Mouse (Mus musculus) limb, embryonic 13.5 days (tissue): ENCODE results near the gene Rhobtb3. TPM values are rescaled to one million over a fixed set of nuclear protein-coding genes. Genes with fewer than 3 reads are reported as not detected.
A peak's percentile ranks its signal among the peaks of the same experiment; 100 is the strongest.

Experiments used
- ATAC-seq: fragments of 200-750 bp; cut with Nextera tagmentation; 2 replicates; pipeline ENCODE4 v1.8.0; 2017; ENCODE audit warnings: low read depth, moderate number of reproducible peaks, moderate TSS enrichment; ENCODE audit not compliant: low FRiP score
- H3K27ac ChIP-seq: fragments of 300-500 bp; sonication (generic); 2 replicates; pipeline ENCODE4 v1.5.1; 2015; ENCODE audit warnings: inconsistent platforms, mild to moderate bottlenecking, moderate library complexity
- H3K27me3 ChIP-seq: fragments of 300-500 bp; sonication (generic); 2 replicates; pipeline ENCODE4 v1.6.1; 2015; ENCODE audit warnings: mild to moderate bottlenecking, inconsistent platforms
- H3K36me3 ChIP-seq: fragments of 300-500 bp; sonication (generic); 2 replicates; pipeline ENCODE4 v1.6.1; 2015; ENCODE audit warnings: inconsistent platforms, mild to moderate bottlenecking, moderate library complexity
- H3K4me1 ChIP-seq: fragments of 300-500 bp; sonication (generic); 2 replicates; pipeline ENCODE4 v1.6.1; 2015; ENCODE audit warnings: inconsistent platforms
- H3K4me2 ChIP-seq: fragments of 300-500 bp; sonication (generic); replicated peaks from 2 replicates; pipeline ENCODE4 v1.6.1; 2015; ENCODE audit warnings: inconsistent platforms, mild to moderate bottlenecking, moderate library complexity
- H3K4me3 ChIP-seq: fragments of 300-500 bp; sonication (generic); 2 replicates; pipeline ENCODE4 v1.5.1; 2015; ENCODE audit warnings: moderate library complexity, mild to moderate bottlenecking, inconsistent platforms
- H3K9ac ChIP-seq: fragments of 300-500 bp; sonication (generic); 2 replicates; pipeline ENCODE4 v1.6.1; 2015; ENCODE audit warnings: mild to moderate bottlenecking, inconsistent platforms
- H3K9me3 ChIP-seq: fragments of 300-500 bp; sonication (generic); 2 replicates; pipeline ENCODE4 v1.6.1; 2016; ENCODE audit warnings: inconsistent platforms
- WGBS: fragments of 180-500 bp; shearing (Covaris S2); methylation state at CpG from one replicate; pipeline ENCODE4 v1.1.7; 2015; 5-methylcytosine and 5-hydroxymethylcytosine counted together
- polyA plus RNA-seq: library from polyadenylated mRNA; unstranded; fragments of >200 nt; fragmentation: Nextera tagmentation; extraction: Ambion mirVana; gene quantifications from 2 replicates; pipeline ENCODE4 v1.2.1, GENCODE M21; 2015

Rhobtb3 gene
- polyA plus RNA-seq, 1 experiment from 2014 or later = 51.2 TPM

GRCm38 (mm10) chr13:75841950-75842349 is 101.8 kb downstream of the Rhobtb3 start:
- ATAC-seq = no peak
- H3K9ac ChIP-seq = no peak overlapping the region
- H3K4me1 ChIP-seq = peaks cover 29% of the 10 kb centered on the region
- no peak overlapping the region for H3K4me3 ChIP-seq
- WGBS = 78% methylated on average over 3 of the region's 3 CpGs
- no peak overlapping the region for H3K27ac ChIP-seq
- peak overlapping the region; percentile 83 for H3K4me2 ChIP-seq
- no peaks in the 10 kb centered on the region for H3K9me3 ChIP-seq
- H3K36me3 ChIP-seq = no peaks in the 10 kb centered on the region
- no peaks in the 10 kb centered on the region for H3K27me3 ChIP-seq

DNA sequence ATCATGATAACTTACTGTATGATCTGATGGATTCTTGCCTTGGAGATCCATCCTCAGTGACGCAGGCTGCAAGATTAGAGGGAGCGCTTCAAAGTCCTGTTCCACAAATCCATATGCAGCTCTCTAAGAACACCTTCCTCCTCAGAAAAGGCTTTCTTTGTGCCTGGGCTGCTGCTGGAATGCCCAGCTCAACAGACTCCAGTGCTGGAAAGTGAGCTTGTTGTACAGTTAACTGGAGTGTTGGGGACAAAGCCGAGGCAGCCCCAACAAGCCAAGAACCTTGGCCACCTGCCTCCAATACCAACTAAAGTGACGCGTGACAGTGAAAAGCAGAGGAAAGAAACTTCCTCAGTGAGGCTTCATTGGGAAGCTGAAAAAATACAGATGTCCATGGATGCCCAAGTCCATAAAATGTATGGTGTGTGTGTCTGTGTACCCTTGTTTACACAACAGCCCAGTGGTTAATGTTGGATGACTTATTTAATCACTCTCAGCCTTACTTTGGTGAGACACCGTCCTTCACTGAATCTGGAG is 102.9 kb downstream of the Rhobtb3 start:
- H3K4me2 ChIP-seq = peak overlapping the region; percentile 83
- H3K4me3 ChIP-seq = peak overlapping the region; percentile 49
- no peaks in the 10 kb centered on the region for H3K36me3 ChIP-seq
- H3K27me3 ChIP-seq = no peaks in the 10 kb centered on the region
- no peak overlapping the region for H3K27ac ChIP-seq
- peaks cover 29% of the 10 kb centered on the region for H3K4me1 ChIP-seq
- no peak for ATAC-seq
- 53% methylated on average over 6 of the region's 6 CpGs for WGBS
- peak overlapping the region; percentile 77 for H3K9ac ChIP-seq
- H3K9me3 ChIP-seq = no peaks in the 10 kb centered on the region

DNA sequence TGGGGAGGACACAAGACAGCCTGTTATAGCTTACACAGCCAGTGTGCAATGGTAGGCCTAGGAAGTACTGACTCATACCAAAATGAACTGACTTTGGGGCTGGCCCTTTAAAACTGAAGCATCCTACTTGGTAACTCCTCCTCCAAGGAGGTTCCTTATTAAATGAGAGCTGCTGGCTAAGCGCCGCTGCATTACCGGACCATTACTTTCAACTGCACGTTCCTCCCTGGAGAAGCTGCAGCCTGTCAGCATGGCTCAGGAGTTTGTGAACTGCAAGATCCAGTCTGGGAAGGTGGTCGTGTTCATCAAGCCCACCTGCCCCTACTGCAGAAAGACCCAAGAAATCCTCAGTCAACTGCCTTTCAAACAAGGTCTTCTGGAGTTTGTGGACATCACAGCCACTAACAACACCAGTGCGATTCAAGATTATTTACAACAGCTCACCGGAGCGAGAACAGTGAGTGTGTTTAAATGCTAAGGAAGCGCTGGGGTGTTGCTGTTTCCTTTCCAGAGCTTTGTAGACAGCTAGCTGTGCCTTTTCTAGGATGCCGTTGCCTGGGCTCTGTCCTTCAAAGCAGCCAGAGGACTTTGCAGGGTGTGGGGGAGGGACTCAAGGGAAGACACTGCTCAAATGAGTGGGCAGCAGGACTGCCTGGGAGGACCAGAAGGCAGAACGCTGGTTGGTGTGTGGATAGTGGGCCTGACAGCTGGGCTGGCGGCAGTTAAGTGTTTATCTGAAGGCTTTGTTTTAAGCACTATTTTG is 103.8 kb downstream of the Rhobtb3 start, which contains the start of gene Glrx:
Gene Glrx (plus strand): TSS at position 150 of the 763 bp plus-strand sequence.
- peak; percentile 93 for ATAC-seq
- Histone ChIP-seq H3K4me1 (peaks cover 29% of the 10 kb centered on the region), H3K9me3 (no peaks in the 10 kb centered on the region), H3K27me3 (no peaks in the 10 kb centered on the region), H3K4me2 (peak within 1 kb of the TSS; percentile 83), H3K9ac (peak within 1 kb of the TSS; percentile 77), H3K4me3 (peak within 1 kb of the TSS; percentile 49), H3K36me3 (no peaks in the 10 kb centered on the region), H3K27ac (peak within 1 kb of the TSS; percentile 72)
- WGBS = 1% methylated on average over 12 of the region's 12 CpGs

GRCm38 (mm10) chr13:75838506-75838905 is 105.2 kb downstream of the Rhobtb3 start:
- ATAC-seq = no peak
- H3K36me3 ChIP-seq = no peaks in the 10 kb centered on the region
- H3K9ac ChIP-seq = no peak overlapping the region
- no peak overlapping the region for H3K4me2 ChIP-seq
- no peaks in the 10 kb centered on the region for H3K27me3 ChIP-seq
- H3K4me1 ChIP-seq = peaks cover 29% of the 10 kb centered on the region
- H3K27ac ChIP-seq = no peak overlapping the region
- no peaks in the 10 kb centered on the region for H3K9me3 ChIP-seq
- 91% methylated on average over 4 of the region's 4 CpGs for WGBS
- H3K4me3 ChIP-seq = no peak overlapping the region

DNA sequence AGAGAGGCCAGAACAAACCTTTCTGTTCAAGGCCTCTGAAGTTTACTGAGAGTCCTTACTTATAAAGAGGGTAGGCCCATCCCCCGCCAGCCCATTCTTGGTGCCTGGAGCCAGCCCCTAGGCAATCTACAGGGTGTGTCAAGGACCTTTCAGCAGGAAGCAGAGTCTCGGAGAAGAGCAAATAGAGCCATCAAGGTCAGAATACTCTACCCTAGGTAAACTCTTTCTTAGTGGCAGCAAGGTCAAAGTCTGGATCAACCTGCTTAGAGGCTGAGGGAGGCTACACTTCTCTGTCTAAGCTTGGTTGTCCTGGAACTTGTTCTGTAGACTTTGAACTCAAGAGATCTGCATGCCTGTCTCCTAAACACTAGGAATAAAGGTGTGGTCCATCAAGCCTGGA is 108.3 kb downstream of the Rhobtb3 start:
- Histone ChIP-seq H3K9ac (no peak overlapping the region), H3K9me3 (no peaks in the 10 kb centered on the region), H3K27me3 (no peaks in the 10 kb centered on the region), H3K36me3 (no peaks in the 10 kb centered on the region), H3K27ac (no peak overlapping the region), H3K4me2 (no peak overlapping the region), H3K4me3 (no peak overlapping the region), H3K4me1 (peaks cover 13% of the 10 kb centered on the region; the same call in 1 of the 2 replicates)
- no peak for ATAC-seq
- 65% methylated on average over 2 of the region's 2 CpGs for WGBS

GRCm38 (mm10) chr13:75833499-75833898 is 110.2 kb downstream of the Rhobtb3 start:
- ATAC-seq = no peak
- no peaks in the 10 kb centered on the region for H3K4me1 ChIP-seq
- H3K27me3 ChIP-seq = no peaks in the 10 kb centered on the region
- no peak overlapping the region for H3K27ac ChIP-seq
- H3K4me3 ChIP-seq = no peak overlapping the region
- H3K9me3 ChIP-seq = no peaks in the 10 kb centered on the region
- H3K9ac ChIP-seq = no peak overlapping the region
- no peak overlapping the region for H3K4me2 ChIP-seq
- no peaks in the 10 kb centered on the region for H3K36me3 ChIP-seq

- no peaks in the 10 kb centered on the region for H3K4me1 ChIP-seq
- H3K4me3 ChIP-seq = no peak overlapping the region
- ATAC-seq = no peak
- H3K27ac ChIP-seq = no peak overlapping the region
- H3K4me2 ChIP-seq = no peak overlapping the region
- H3K9ac ChIP-seq = no peak overlapping the region
- no peaks in the 10 kb centered on the region for H3K9me3 ChIP-seq
- H3K36me3 ChIP-seq = no peaks in the 10 kb centered on the region
- H3K27me3 ChIP-seq = no peaks in the 10 kb centered on the region
These were observed 111.0 kb downstream of the Rhobtb3 start for GRCm38 (mm10) chr13:75832697-75833096.

GRCm38 (mm10) chr13:75831710-75832109 is 112.0 kb downstream of the Rhobtb3 start:
- Histone ChIP-seq H3K27ac (no peak overlapping the region), H3K9ac (no peak overlapping the region), H3K4me1 (no peaks in the 10 kb centered on the region), H3K4me3 (no peak overlapping the region), H3K27me3 (no peaks in the 10 kb centered on the region), H3K4me2 (no peak overlapping the region), H3K36me3 (no peaks in the 10 kb centered on the region), H3K9me3 (no peaks in the 10 kb centered on the region)
- no peak for ATAC-seq
- 87% methylated on average over 6 of the region's 6 CpGs for WGBS

DNA sequence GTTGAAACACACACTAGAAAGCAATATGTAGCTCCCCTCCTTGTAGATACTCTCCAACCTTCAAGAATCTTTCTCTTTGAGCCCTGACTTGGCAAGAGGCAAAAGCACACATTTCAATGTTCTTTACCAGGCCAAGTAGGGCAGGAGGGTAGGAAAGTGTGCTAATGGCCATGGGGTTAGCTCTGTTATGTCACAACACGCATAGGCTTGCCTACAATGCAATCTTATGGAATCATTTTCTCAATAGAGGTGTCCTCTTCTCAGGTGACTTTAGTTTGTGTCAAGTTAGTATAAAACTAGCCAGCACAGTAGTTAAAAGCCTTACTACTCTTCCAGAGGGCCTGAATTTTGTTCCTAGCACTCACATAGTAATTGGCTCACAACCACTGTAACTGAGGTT is 113.0 kb downstream of the Rhobtb3 start:
- no peak overlapping the region for H3K9ac ChIP-seq
- no peak overlapping the region for H3K4me3 ChIP-seq
- no peak overlapping the region for H3K4me2 ChIP-seq
- no peak for ATAC-seq
- no peaks in the 10 kb centered on the region for H3K27me3 ChIP-seq
- H3K9me3 ChIP-seq = no peaks in the 10 kb centered on the region
- WGBS = 88% methylated on average over 1 of the region's 1 CpGs
- H3K4me1 ChIP-seq = no peaks in the 10 kb centered on the region
- H3K27ac ChIP-seq = no peak overlapping the region
- H3K36me3 ChIP-seq = no peaks in the 10 kb centered on the region

DNA sequence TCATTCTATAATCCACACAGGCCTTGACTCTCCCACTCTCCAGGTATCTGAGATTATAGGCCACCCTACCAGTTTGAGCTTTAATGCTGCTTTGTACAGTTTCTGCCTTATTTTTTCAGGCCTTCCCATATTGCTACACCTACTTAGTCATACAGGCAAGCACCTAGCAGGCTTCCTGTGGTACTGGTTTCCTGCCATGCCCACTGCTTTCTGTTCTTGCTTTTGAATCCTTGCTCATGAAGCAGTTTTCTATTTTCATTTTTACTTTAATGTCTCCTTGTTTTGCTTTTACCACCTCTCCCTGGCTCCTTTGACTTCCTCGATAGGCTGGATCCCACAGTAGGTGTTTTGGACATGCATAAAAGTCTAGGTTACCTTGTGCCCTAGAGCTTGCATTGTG is 118.3 kb downstream of the Rhobtb3 start:
- Histone ChIP-seq H3K9ac (no peak overlapping the region), H3K9me3 (no peaks in the 10 kb centered on the region), H3K4me3 (no peak overlapping the region), H3K4me1 (no peaks in the 10 kb centered on the region), H3K4me2 (no peak overlapping the region), H3K27ac (no peak overlapping the region), H3K27me3 (no peaks in the 10 kb centered on the region), H3K36me3 (no peaks in the 10 kb centered on the region)
- ATAC-seq = no peak
- WGBS = 96% methylated on average over 1 of the region's 1 CpGs

- ATAC-seq = no peak
- Histone ChIP-seq H3K4me3 (no peak overlapping the region), H3K27me3 (no peaks in the 10 kb centered on the region), H3K4me2 (no peak overlapping the region), H3K4me1 (no peaks in the 10 kb centered on the region), H3K9me3 (no peaks in the 10 kb centered on the region), H3K36me3 (no peaks in the 10 kb centered on the region), H3K9ac (no peak overlapping the region), H3K27ac (no peak overlapping the region)
- WGBS = 76% methylated on average over 5 of the region's 5 CpGs
These were observed 119.0 kb downstream of the Rhobtb3 start for GRCm38 (mm10) chr13:75824611-75825319.

GRCm38 (mm10) chr13:75823201-75823600 is 120.5 kb downstream of the Rhobtb3 start:
- H3K9me3 ChIP-seq = no peaks in the 10 kb centered on the region
- no peak for ATAC-seq
- 90% methylated on average over 9 of the region's 9 CpGs for WGBS

More at GRCm38 (mm10) chr13:75823201-75823600, 120.5 kb downstream of the Rhobtb3 start:
- Histone ChIP-seq H3K27me3 (no peaks in the 10 kb centered on the region), H3K27ac (no peak overlapping the region), H3K4me1 (no peaks in the 10 kb centered on the region), H3K36me3 (no peaks in the 10 kb centered on the region), H3K4me2 (no peak overlapping the region), H3K4me3 (no peak overlapping the region), H3K9ac (no peak overlapping the region)
